Mouse (Mus musculus) C2C12 (cell line): ENCODE data around the gene Gga2.

ENCODE experiments used
- CTCF ChIP-seq: IDR thresholded peaks from one replicate; pipeline ENCODE4 v1.5.1; 2011; ENCODE audit not compliant: control insufficient read depth, insufficient read depth, insufficient read length
- MAX ChIP-seq: IDR thresholded peaks from one replicate; pipeline ENCODE4 v1.6.1; 2011; ENCODE audit warnings: mild to moderate bottlenecking, control low read depth

GRCm38 (mm10) chr7:121962571-121962959, 58.5 kb downstream of the Gga2 start:
- TF ChIP-seq CTCF: no peak
- TF ChIP-seq MAX: no peak
